Mouse (Mus musculus): Measurements from ENCODE around the gene Gm20604.

Gm20604 gene

DNA sequence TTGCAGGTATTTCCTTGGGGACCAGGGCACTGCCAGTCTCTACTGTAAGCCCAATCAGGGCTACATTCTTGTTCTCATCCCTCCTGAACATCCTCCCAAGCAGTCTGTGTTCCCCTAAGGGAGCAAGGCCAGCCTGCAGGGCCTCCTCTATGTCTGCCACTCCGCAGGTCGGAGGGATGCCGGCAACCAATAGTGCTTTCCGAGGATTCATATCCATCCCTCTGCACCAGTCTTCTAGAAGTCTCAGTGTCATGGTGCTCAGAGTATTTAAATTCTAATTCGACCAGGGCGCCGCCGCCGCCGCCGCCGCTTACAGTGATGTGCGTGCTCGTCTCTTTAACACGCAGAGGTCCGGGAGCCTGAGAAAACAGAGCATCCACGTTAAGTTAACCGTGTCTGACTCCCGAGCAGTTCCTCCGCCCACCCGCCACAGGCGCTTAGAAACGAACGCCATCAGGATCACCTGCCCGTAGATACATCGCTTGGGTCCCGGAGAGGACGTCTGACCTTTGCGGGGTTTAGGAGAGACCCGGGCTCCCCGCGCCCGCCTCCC, 15.4 kb downstream of the Gm20604 start:
- no peak for DNase-seq (ENCODE audit: low read depth, low spot score)

DNA sequence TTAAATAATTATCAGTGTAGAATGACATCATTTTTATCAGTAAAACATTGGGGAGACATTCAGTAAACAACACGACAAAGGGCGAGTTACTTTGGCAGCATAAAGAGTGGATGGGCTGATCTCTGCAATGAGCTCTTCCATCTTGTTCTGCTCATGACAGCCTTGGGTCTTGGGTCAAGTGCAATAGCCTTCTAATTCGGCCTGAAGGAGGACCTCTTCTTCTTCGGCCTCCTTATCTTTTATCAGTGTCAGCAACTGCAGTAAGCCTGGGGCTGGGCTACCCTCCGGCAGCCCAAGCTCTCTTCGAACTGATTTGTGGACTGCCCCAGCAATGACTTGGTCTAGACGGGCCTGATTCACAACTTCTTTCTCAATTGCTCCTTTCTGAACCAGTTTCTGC, 16.4 kb downstream of the Gm20604 start:
- no peak for DNase-seq (ENCODE audit: low read depth, low spot score)

DNA sequence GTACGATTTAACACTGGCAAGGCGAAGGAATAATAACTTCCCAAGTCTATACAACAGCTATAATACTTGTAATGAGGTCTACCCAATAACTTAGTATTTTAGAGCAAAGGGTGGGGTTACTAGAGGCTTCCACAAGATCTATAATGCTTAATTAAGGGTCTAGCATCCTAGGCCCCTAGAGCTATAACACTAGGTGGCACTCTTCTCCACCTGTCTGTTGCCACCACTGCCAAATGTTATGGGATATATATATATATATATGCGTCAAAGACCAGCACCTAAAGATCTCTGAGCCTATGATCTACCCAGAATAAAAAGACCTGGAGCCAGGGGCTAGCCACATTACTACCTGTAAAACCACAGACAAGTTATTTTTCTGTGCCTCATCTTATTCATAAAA, 18.2 kb downstream of the Gm20604 start:
- DNase-seq (ENCODE audit: low read depth, low spot score), result no peak

DNA sequence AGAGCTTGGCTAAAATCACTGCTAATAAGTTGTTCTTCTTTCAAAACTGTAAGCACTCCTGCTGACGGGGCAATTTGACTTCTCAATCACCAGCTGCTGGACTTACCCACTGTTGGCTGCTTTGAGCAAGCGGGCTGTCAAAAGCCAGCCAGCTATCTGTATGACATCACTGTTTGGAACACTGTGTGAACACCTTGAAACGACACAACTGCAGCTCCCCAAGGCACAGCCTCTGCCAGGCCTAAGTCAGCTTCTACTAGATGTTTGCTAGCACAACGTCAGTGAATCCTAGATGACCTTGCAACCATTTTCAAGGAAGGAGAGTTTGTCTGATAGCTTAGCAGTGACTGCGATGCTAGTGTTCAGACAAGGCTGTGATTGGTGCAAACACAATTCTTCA, 19.4 kb downstream of the Gm20604 start:
- no peak for DNase-seq (ENCODE audit: low read depth, low spot score)

DNA sequence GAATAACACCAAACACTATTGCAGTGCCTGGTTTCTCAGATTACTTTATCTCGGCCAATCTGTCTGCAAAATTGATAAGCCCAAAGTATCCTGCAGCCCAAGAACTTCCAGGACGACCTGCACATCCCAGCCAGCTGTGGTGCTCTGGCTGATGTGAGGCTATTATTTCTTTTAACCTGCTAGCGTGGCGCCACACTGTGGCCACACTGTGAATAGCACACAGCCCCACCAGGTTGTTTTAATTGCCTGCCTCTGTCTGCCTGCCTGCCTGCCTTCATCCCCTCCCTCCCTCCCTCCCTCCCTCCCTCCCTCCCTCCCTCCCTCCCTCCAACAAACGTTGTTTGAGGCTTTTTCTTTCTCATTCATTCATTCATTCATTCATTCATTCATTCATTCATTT, 25.1 kb downstream of the Gm20604 start:
- DNase-seq (ENCODE audit: low read depth, low spot score), result no peak

DNA sequence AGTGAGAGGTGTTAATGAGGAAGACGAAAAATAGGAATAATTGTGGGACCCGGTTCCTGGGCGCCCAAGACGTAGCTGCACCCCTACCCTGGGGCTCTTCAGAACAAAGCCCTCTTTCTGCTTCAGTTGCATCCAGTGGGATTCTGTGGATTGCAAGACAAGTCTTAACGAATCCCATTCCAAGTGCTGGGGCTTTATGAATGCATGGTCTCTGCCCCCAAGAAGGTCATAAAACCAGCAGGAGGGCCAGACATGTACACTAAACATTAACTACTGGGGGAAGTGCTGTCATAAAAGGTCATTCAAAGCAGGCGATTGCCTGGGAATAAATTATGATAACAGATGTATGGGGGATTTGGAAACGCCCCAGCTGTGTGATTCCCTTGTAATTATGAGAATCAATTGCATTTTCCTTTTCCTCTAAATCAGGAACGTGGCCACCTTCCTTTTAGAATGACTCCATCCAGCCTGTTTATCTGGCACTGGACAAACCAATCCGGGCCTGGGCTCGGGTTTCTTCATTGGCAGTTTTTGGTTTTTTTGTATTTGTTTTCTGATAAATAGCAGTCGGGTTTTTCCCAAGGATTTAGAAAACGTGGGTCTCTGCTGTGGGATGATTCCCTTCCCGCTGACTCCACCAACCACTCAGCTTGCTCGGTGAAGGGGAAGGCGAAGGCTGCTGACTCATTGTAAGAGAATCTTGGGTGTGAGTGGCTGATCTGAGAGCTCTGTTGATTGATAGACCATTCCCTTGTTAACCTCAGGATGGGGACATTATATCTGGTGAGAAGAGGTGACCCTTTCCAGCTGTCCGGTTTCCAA, 27.5 kb downstream of the Gm20604 start:
- DNase-seq (ENCODE audit: low read depth, low spot score), result no peak

DNA sequence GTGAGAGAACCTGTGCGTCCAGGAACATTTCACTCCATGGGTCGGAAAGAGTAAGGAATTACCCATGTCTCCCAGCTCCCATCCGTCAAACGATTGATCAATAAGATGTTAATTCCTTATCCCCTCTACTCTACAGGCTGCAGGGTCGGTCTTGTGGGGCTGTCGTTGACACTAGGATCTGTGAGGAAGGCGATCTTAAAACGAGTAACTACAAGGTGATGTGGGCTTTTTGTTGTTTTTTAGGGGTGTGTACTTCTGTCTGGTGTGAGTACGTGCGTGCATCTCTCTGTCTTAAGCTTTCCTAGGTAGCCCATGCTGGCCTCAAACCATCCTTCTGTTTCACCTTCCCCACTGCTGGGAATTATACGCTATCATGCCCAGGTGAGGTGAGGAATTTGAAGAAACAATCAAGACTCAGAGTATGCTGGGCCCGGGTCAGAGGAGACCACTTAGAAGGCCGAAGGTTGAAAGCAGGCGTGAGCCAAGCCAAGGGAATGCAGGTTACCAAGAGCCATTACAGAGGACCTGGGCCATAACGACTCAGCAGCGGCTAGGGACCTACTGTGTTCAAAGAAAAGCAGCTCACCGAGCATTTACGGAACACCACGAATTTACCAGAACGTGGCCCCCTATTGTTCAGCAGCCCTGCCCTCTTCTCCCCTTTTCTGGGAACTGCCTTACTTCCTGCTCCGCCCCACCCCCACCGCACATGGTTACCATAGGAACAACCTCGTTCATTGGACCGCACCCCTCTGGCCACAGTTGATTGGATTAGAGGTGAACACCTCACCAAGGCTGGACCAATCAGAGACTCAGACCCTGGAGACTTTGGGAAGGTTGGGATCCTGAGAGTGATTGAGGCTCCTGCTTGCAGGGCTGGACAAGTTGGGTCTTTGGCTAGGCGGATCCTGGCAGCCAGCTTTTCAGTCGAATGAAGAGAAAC, 28.3 kb downstream of the Gm20604 start:
- DNase-seq (ENCODE audit: low read depth, low spot score), result peak; percentile 68

DNA sequence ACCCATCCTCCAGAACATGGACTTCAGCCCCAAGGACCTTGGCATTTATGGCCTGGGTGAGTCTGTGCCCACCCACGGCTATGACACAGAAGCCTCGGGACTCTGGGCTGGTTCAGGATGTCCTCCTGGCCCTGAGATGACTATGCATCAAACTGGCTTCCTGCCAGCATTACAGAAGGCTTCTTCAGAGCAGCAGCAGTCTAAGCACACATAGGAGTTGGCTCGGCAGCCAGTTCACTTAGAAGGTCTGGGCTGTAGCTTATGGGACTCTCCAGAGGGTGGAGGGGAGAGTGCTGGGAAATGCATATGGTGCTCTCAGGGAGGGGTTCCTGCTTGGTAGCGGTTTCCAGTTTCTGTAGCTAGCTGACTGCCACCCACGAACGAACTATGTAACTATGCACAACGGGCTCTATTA, 32.7 kb downstream of the Gm20604 start:
- DNase-seq (ENCODE audit: low read depth, low spot score), result no peak

DNA sequence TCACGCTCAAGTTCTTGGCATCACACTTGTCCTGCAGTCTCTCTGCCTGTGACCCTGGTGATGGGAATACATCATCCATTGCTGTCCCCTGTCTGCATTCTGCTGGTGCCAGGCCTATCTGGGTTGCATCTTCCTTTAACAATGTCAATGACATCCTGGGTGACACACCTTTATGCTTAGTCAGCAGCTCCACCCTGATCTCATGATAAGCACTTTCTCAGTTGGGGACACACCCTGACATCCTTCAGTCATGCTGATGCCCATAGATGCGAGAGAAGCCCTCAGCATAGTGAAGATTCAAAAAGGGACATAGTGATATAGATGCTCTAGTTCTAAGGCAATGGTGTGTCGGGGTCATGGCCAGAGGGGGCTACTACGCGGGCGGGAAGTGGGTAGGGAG, 33.3 kb downstream of the Gm20604 start:
- DNase-seq (ENCODE audit: low read depth, low spot score), result no peak

DNA sequence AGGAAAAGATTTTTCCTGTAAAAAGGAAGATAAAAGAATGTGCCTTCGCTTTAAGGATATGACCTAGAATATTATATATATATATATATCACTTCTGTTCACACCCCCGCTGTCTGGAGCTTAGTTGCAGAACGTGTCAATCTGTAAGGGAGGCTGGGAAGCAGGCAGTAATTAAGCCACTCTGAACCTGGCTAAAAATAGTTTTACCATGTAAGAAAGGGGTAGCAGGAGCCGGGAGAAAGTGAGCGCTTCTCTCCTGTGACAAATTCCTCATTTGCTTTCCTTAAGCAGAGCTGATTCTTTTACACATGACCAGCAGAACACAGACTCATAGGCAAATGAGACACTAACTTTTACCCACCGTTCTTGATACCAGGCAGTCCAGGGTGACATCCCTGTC, 34.6 kb downstream of the Gm20604 start:
- DNase-seq (ENCODE audit: low read depth, low spot score), result peak; percentile 89

DNA sequence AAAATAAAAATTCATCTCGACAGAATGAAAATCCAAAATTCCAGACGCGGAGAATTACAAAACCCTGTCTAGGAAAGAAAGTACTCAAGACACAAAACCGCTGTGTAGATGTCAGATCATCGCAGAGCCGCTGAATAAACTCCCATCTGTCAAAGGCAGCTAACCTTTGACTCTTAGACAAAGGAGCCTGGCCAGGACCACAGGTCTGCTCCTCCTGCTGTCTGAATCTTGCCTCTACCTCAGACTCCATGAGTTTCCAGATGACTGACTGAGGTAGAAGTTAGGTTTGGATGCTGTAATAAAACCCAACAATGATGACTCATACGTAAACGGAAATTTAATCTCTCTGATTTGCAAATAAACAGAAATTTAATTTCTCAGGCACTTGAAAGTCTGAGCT, 35.5 kb downstream of the Gm20604 start:
- no peak for DNase-seq (ENCODE audit: low read depth, low spot score)

DNA sequence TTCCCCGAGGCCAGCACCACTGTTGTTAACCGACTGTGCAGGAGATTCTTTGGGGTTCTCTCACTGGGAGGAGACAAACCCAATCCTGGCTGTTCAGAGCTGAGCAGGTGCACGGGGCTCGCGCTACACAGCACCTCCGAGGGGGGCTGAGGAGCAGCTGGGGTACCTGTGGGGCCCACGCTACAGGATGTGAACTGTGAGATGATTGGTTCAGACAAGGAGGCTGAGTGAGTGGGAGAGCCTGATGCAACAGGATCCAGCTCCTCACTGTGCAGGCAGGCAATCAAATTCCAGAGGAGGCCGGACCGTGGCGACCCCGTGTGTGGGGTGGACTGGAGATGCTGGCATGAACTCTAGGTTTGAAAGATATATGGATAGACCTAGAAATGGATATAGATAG, 36.0 kb downstream of the Gm20604 start:
- no peak for DNase-seq (ENCODE audit: low read depth, low spot score)

DNA sequence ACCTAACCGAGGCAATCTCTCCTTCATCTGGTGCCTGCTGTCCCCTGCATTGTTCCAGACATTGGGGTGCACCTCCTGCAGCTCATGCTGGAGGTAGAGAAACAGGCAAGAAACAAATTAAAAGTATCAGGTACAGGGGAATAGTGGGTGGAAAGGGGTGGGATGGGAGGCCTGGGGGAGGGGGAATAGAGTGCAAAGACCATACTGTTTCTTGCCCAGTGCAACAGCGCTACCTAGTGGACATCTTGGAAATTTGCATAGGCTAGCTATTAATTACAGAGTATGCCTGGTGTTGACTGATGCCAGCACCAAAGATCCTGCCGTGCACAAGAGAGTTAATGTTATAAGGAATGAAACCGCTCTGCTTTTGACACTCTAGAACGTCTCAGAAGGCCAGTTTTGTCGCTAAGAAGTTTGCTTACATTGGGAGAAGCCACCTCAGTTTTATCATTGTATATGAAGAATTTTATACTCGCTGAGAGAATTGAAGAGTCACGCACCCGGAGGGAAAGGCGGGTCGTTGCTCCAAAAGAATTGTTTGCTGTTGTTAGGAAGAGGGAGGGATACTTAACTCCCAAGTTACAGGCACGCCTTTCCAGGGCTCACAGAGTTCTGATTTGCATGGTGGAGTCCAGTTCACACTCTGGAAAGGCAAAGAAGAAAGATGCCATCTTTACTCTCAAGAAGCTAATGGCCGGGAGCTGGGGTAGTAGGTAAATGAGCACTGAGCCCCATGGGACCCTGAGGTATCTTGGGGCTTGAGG, 38.7 kb downstream of the Gm20604 start:
- DNase-seq (ENCODE audit: low read depth, low spot score), result no peak

DNA sequence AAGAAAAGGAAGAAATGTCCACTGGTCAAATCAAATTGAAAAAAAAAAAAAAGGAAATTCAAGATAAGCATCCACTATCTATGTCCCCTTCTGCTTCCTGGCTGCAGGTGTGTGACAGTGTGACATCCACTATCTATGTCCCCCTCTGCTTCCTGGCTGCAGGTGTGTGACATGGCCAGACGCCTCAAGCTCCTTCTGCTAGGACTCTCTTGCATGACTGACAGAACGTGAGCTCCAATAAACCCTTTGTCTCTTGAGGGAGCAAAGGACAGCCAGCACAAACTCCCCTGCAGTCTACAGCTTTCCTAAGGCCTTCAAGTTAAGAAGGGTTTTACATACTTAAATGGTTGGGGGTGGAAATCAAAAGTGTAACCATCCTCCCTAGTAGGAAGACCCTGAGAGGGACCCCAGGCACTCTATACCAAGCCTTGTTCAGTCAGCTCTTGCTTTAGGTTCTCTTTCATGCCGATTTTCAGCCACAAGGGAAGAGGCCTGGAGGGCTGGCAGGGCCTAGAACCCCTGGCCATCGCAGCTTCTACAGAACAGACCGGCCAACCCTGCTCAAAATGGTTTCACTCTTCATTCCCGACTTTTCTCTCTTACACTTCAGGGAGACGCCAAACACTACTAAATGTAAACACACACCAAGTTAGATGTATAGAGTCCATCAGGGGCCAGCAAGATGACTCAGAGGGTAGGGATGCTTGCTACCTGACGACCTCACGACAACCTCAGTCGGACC, 43.6 kb downstream of the Gm20604 start:
- DNase-seq (ENCODE audit: low read depth, low spot score), result no peak

DNA sequence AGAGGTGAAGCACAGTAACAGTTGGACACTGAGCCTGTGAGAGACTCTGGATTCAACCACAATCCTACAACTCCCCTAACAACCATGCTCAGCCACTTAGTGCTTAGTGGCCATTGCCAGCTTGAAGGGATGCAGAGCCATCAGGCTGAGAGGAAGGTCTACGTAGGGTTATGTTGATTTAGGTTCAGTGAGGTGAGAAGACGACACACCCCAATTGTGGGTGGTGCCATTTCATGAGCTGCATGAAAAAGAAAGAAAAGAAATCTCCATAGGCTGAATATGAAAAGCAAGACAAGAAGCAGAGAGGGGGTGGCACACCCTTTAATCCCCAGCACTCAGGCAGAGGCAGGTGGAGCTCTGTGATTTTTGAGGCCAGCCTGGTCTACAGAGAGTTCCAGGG, 44.4 kb downstream of the Gm20604 start:
- DNase-seq (ENCODE audit: low read depth, low spot score), result no peak

DNA sequence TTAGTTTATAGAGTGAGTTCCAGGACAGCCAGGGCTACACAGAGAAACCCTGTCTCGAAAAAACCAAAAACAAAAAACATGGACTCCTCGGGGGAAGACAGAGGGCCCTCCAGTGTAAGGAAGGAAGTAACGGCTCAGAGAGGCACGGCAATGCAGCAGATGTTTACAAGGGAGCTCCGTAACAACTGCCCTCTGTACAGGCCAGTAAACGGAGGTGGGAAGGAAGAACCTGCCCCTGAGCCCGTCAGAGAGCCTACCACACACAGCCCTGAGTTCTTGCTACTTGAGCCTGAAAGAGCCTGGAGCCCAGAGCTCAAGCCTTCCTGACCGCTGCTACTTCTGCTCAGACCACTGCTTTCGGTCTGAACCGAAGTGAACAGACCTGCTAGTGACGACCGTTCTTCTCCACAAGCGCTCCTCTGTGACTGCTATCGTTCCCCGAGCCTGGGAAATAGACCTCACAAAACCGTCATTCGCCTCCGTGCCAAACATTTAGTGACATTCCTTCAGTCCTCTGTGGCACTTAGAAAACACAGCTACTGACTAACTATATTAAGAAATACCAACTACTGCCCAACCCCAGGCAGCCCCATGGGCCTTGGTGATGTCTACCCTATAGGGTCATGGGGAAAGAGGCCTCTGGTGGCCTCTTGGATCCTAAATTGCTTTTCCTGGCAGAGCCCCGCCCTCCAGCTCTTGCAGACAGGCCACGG, 45.2 kb downstream of the Gm20604 start:
- DNase-seq (ENCODE audit: low read depth, low spot score), result no peak

DNA sequence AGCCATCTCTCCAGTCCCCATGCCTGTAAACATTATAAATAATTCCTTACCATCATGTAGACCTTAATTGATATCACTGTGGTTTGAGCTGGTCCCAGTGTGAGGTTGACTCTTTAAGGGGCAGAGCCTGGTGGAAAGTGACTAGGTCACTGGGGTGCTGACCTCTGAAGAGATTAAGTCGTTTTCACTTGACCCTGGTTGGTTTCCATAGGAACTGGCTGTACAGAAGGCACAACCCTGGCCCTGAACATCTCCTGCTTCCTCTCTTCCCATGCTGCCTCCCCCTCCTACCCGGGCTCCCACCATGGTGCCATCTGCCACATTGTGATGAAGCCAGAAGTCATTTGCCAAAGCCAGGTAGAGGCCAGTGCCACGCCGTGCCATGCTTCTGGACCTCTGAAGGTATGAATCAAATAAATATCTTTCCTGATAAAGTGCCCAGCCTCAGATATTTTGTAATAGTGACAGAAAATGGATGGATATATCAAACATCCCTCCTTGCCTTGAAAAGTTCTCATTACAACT, 47.6 kb downstream of the Gm20604 start:
- DNase-seq (ENCODE audit: low read depth, low spot score), result no peak

DNA sequence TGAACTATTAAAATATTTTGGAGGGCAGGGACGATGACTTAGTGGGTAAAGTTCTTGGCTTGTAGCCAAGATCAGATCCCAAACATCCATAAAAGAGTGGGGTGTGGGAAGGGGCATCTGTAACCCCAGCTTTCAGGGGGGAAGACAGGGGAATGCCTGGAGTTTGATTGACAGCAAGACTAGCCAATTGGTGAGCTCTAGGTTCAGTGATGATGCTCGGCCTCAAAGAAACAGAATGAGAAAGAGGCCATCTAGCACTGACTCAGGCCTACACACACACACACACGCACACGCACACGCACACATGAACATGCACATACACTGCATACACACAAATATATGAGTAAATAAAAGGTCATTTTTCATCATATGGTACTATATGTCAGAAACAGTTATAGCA, 48.6 kb downstream of the Gm20604 start:
- no peak for DNase-seq (ENCODE audit: low read depth, low spot score)

DNA sequence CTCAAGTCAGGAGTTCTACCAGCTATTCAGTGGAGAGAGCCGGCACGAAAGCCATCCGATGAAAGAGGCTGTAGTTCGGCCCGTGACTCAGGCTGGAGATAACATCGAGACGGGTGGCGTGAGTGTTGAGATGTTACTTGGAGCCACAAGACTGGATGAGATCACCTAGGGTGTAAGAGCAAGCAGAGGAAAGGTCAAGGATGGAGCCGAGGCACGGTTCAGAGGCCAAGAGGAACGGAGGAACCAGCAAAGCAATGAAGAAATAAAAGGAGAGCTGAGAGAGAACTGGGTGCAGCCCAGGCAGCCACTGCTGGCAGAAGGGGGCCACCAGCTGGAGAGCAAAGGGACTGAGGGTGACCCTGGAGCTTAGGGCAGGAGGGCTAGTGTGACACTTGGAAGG, 50.3 kb downstream of the Gm20604 start:
- no peak for DNase-seq (ENCODE audit: low read depth, low spot score)

DNA sequence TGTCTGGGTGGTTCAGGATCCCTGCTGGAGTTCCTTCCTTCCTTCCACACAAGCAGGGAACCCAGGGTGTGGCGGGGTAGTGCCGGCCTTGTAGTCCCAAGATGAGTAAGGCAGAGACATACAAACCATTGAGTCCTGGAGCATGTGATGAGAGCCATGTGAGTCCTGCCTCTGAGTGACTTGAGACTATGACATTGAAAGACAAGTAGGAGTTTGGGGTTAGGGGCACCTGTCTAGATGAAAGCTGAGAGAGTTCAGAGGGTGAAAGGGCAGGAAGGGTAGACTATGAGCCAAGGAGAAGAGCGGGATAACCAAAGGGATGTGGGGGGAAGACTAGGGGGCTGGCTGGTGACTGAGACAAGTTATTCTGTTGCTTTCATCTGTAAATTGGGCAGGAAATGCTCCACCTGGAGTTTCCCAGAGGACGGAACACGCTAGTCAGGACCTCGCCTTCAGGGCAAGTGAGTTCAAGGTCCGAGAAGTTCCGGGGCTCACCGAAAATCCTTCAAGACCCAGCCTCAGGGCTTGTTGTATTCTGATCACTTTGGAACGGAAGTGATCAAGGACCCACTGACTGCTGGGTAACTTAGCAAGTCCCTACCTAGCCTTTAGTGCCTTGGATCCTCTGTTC, 51.5 kb downstream of the Gm20604 start:
- no peak for DNase-seq (ENCODE audit: low read depth, low spot score)
